Comparison of ENCODE assay signal across 16 mouse cellular contexts in the genomic region with DNA sequence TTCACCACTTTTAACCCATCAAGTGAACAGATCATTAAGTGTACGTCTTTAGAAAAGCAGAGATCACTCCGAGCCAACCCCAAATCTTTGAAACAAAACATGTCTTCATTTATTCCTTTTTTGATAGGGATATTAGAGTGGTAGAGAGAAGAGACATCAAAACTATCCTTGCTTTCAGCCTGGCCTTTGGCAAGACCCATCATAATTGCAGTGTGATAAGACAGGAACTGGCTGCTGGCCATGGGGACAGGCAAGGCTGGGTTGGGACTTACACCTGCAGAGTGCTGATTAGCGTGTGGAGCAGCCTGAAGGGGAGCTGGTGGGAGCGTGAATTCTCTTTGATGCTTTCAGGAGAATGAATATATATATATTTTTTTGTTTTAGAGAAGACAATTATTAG. TPM values are rescaled to one million over a fixed set of nuclear protein-coding genes. Genes with fewer than 3 reads are reported as not detected.
DNase-seq lines count a peak whose midpoint lies in the region; ATAC-seq and TF ChIP-seq lines count a peak whose summit lies in the region.
"Had no signal": no experiment of that assay in that cellular context is flagged by ENCODE, and none has a peak within 500 bp of the region (broad histone marks: within the 10 kb centered on the region; RNA-seq: fewer than 3 reads in every experiment).

No protein-coding gene starts in this region.

- no peaks in the 10 kb centered on the region for H3K36me3 ChIP-seq in forebrain, embryonic 13.5 days (ENCODE audit: poor library complexity, severe bottlenecking)
- H3K36me3 ChIP-seq: lung, embryonic 15.5 days had no signal

- DNase-seq in heart, postnatal 4 days: peak; percentile 51
- no peak for DNase-seq in heart, adult 9 months (ENCODE audit: low spot score in 2 of 2)
- DNase-seq in brain, embryonic 14.5 days (ENCODE audit: low read depth): peak; percentile 83
- no peak for DNase-seq in embryo, embryonic 10.5 days (ENCODE audit: low spot score)
- DNase-seq in adrenal gland, adult 2 months: no peak
- no peak for DNase-seq in cerebellum, adult 9-10 months
- DNase-seq: adrenal gland, postnatal 25 days; cerebellum, postnatal 25 days; kidney, postnatal 36 days; thymus, postnatal 36 days had no signal

- 28% methylated on average over 4 of the region's 4 CpGs for WGBS in forebrain, embryonic 13.5 days

- no peak for TF ChIP-seq POLR2A in brain, embryonic 14.5 days (IDR thresholded peaks at IDR 0.05; ENCODE audit: borderline replicate concordance, extremely low read depth, insufficient read depth, insufficient read length, poor library complexity, severe bottlenecking)

- H3K4me3 ChIP-seq in forebrain, embryonic 13.5 days: no peak overlapping the region
- H3K4me3 ChIP-seq: erythroblast, embryonic 14.5 days; left cerebral cortex, adult 2 months; lung, embryonic 15.5 days had no signal

- H3K9me3 ChIP-seq in forebrain, embryonic 13.5 days (replicated peaks): no peaks in the 10 kb centered on the region
- H3K9me3 ChIP-seq: lung, embryonic 15.5 days had no signal

- no peak overlapping the region for H3K9ac ChIP-seq in forebrain, embryonic 13.5 days
- H3K9ac ChIP-seq: lung, embryonic 15.5 days had no signal

- ATAC-seq in forebrain, embryonic 13.5 days: peak; percentile 46
- peak; percentile 25; the same call in 1 of the 2 replicates for ATAC-seq in megakaryocyte, adult 5-6 weeks (ENCODE audit: poor library complexity, severe bottlenecking)
- ATAC-seq: Patski had no signal

- H3K27me3 ChIP-seq in forebrain, embryonic 13.5 days: no peaks in the 10 kb centered on the region
- H3K27me3 ChIP-seq: Patski had no signal

- H3K27ac ChIP-seq in forebrain, embryonic 13.5 days: peak overlapping the region; percentile 49; the same call in 1 of the 2 replicates
- H3K27ac ChIP-seq: left cerebral cortex, adult 2 months; lung, embryonic 15.5 days had no signal

- no peak overlapping the region for H3K4me2 ChIP-seq in forebrain, embryonic 13.5 days
- H3K4me2 ChIP-seq: lung, embryonic 15.5 days had no signal

- TF ChIP-seq CTCF in brain, embryonic 14.5 days (IDR thresholded peaks at IDR 0.05; ENCODE audit: borderline replicate concordance, extremely low read depth, insufficient read depth, insufficient read length): no peak

- peaks cover 88% of the 10 kb centered on the region for H3K4me1 ChIP-seq in forebrain, embryonic 13.5 days
- H3K4me1 ChIP-seq: lung, embryonic 15.5 days had no signal

RNA-seq across cellular contexts. Expression of gene Parp11, which starts 2.2 kb away (rescaled TPM):
- total RNA-seq in heart, postnatal 4 days (2021): 10 to 100 TPM; 13.7 to 18.5 TPM
- polyA plus RNA-seq in brain, embryonic 14.5 days (2012; rRNA removed): 86.1 and 86.6 TPM in 2 replicates
- polyA plus RNA-seq in forebrain, embryonic 13.5 days (2015; fragmentation: Nextera tagmentation; extraction: Ambion mirVana): 74.4 and 77.3 TPM in 2 replicates
- 11.0 and 11.7 TPM in 2 replicates for total RNA-seq in megakaryocyte, adult 5-6 weeks (2015)
- 19.1 and 25.2 TPM in 2 replicates for total RNA-seq in megakaryocyte, adult 5-6 weeks (2017)
- total RNA-seq in adrenal gland, adult 2 months (2021): 10 to 100 TPM; 18.0 to 22.4 TPM
- polyA plus RNA-seq in adrenal gland, adult 2 months (2012; rRNA removed): 4.2 and 4.5 TPM in 2 replicates

Comparison
In these comparisons a context has a peak if more than half of its experiments do, and no peak if none do; other contexts are left out.
1. DNase-seq: peak in heart, postnatal 4 days (single experiment) and brain, embryonic 14.5 days (single experiment); none in heart, adult 9 months (0 of 2), embryo, embryonic 10.5 days (single experiment), adrenal gland, adult 2 months (single experiment) and cerebellum, adult 9-10 months (single experiment).